Mouse (Mus musculus) kidney, postnatal 10 days (tissue): ENCODE results near the gene Cyb5b.
"Not testable (repeated sequence)": the region's sequence is repeated elsewhere in the genome, so short reads cannot be mapped to it uniquely, and the experiment has no call there.

Experiments
- DNase-seq: peaks from one replicate; pipeline ENCODE4 v3.0.0; 2021; ENCODE audit warnings: mixed read lengths

Cyb5b gene

DNA sequence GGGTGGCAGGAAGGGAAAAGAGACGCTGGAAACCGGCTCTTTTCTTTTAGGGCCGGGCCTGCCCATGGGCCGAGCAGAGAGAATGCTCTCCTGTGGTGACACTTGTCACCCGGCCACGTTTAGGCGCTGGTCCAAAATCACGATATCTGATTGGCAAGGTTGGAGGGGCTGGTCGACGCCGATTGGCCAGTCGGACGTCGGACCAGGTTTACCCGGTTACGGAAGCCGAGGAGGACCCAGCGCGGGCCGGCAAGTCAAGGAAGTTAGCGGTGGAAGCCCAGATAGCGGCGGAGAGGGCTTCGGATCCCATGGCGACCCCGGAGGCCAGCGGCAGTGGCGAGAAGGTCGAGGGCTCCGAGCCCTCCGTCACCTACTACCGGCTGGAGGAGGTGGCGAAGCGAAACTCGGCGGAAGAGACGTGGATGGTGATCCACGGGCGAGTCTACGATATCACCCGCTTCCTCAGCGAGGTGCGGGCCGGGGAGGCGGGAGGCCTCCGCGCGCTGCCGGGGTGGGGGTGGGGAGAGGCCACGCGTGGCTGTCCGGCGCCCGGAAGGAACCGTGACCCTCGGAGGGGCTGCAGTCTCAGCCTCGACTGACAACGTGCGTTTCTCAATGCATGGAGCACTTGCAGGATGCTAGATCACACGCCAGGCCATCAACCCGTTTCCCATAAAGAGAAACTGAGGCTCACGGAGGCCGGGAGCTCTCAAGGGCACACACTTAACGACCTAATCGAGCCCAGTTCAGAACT lies at the start of gene Cyb5b:
Gene Cyb5b, plus strand, starts transcription at position 237 of the 754 bp plus-strand sequence.
- peak; percentile 96 for DNase-seq

GRCm38 (mm10) chr8:107104547-107104946 lies 45.9 kb upstream of the Cyb5b start:
- peak; percentile 90 for DNase-seq

- not testable (repeated sequence) for DNase-seq
Measured at GRCm38 (mm10) chr8:107108089-107108488, 42.4 kb upstream of the Cyb5b start.

DNA sequence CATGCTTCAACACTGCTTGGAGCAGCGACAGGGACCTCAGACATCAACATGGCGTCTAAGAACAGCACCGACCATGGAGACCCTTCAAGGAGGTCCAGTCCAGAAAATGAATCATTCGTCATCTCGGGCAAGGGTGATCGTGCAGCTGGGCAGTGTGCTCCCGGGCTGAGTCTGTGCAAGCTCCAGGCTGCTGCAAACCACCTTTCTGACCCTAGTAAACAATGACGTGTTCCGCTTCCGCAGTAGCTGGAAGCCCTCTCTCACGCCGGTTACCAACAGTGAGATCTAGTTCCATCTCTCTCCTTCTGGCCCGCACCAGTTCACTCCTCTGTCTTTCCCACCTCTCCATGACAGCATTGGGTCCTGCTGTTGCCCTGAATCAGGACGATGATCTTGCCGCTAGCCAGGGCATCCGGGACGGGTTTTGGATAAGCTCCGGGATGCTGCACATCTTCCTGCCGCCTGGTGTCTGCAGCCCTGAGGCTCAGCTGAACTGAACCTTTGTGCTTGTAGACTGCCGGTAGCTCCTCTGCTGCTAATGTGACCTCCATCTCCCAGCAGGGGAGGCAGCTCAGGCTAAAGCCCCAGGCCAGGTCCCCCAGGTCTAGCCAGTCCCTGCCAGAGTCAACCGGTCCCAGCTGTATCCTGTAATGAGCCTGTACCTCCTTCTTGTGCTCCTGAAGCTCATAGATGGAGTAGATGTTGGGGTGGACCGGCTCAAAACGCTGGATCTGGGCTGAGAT lies 41.3 kb upstream of the Cyb5b start:
- DNase-seq: no peak

DNA sequence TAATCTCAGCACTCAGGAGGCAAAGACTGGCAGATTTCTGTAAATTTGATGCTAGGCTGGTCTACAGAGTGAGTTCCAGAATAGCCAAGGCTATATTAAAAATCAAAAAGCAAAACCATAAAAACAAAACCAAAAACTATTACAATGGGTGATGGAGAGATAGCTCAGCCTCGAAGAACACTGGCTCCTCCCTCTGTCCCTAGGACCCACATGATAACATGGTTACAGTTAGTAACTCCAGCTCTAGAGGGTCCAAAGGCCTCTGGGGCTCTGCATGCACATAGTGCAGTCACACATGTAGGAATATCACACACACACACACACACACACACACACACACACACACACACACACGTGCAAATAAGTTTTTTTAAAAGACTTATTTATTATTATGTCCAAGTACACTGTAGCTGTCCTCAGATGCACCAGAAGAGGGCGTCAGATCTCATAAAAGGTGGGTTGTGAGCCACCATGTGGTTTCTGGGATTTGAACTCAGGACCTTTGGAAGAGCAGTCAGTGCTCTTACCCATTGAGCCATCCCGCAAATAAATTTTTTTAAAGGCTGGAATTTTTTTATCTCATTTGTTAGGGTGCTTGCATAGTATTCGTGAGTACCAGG lies 40.5 kb upstream of the Cyb5b start:
- DNase-seq: no peak

DNA sequence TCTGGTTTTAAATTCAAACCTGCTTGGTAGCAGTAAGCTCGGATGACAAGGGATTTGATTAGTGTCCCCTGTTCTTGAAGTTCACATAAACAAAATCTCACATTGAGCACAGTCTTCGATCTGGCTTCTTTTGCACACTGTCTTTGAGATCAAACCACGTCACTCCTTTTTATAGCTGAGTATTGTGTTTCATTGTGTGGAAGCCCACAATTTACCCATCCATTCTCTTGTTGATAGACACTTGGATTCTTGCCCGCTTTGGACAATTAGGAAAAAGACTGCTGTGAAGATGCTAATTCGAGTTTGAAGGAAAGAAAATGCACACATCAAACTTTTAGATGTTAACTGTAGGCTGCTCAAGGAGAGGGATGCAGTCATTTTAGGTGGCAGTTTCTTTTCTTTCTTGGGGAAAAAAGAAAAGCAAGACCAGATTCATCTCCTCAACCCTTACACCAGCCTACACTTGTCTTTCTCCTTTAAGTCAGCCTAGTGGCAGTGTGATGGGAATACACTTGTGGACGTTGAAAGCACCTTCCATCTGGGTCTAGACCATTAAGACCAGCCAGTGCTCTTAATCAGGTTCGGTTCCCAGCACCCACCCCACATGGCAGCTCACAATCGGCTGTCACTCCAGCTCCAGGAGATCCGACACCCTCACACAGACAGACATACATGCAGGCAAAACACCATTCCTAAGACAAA lies 39.7 kb upstream of the Cyb5b start:
- no peak for DNase-seq

- DNase-seq: peak; percentile 74
Measured at GRCm38 (mm10) chr8:107111340-107112105, 38.9 kb upstream of the Cyb5b start.

DNA sequence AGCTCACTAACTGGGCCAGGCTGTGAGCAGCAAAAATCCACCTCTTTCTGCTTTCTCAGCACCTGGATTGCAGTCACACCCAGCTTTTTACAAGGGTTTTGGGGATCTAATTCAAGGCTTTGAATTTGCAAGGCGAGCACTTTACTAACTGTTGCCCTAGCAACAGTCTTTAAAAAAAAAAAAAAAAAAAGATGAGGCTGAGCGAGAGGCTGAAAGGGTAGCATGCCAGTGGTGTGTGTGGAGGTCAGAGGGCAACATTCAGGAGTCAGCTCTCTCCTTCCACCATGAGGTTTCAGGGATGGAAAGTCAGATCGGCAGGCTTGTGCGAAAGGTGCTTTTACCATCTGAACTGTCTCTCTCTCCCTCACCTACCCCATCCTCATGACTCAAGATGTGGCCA lies 37.2 kb upstream of the Cyb5b start:
- no peak for DNase-seq

DNA sequence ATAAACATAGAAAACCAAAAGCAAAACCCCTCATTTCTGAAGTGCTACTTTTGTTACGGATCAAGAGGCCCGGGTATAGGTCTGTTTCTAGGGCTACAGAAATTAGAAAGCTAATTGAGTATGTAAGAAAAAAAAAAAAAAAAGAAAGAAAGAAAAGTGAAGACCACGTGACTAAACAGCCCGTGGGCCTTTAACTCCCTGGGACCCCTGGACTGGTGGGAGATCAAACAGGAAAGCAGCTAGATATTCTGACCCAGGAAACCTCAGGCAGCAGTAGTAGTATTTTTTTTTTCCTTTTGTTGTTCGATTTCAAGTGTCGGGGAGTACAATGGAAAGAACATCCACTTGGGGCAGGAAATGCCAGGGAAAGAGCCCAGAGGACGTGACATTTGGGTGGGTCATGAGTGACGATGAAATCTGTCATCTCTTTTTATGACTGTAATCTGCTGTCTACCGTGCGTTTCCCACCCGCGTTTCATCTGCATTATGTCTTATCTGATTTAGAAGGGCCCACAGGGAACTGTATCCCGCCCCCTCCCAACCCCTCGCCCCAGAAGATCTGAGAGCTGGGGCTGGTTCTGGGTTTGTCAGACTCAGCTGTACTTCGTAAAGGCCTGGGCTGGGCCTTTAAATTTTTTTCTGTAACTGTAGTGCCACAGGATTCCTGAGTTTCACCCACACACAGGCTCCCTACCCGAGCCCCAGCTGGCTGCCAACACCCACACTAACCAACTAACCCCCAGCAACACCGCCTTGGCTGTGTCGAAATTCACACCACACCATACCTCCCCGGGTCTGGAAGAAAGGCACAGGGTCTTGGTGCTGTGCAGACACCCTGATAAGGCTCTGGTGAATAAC lies 36.1 kb upstream of the Cyb5b start:
- peak; percentile 46 for DNase-seq

DNA sequence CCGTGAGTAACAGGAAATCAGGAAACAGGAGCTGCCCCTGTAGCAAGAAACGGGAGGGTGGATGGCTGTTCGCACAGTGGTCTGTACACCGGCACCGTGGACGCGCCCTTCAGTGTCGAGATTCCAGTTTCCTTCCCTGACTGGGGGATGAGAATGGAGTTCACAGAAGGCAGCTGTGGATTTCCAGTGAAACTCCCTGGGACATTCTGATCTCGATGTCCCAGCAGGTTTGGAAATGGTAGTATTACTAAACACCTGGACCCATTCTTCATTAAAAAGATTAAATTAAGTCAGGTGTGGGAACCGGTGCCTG lies 35.5 kb upstream of the Cyb5b start:
- DNase-seq: no peak

- DNase-seq: peak; percentile 90
Measured at GRCm38 (mm10) chr8:107116023-107116422, 34.4 kb upstream of the Cyb5b start.

DNA sequence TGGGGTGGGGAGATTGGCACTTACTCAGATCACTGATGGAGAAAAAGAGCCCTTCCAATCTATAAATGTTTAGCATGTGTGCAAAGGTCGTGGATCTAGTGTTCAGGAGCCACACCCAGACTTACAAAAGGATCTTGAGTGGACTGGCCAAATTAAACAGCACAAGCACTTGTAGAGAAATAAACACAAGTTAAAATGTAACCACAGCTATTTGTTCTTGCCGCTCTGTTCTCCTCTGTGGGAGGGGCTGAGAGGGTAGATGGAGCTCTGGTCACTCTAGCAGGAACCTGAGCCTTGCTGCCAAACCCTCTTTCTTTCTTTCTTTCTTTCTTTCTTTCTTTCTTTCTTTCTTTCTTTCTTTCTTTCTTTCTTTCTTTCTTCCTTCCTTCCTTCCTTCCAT lies 33.4 kb upstream of the Cyb5b start:
- DNase-seq: peak; percentile 56

- peak; percentile 71 for DNase-seq
Measured at GRCm38 (mm10) chr8:107118803-107119233, 31.6 kb upstream of the Cyb5b start.

DNA sequence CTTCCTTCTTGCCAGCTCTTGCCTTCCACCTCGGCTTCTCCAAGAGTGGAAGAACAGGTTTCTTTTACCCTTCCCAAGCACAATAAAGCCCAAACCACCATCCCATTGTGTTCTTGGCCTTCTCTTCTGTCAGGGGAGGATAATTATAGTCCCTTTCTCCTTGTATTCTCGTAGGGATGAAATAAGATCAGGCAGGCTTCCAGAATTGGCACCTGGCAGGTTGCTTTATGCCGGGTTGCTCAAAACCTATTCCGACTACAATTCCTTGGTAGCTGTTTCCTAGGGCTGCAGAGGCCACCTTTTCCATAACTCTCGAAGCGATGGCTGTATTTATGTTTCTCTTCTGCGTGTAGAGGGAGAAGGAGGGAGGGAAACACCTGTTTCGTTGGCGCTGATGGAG lies 31.0 kb upstream of the Cyb5b start:
- no peak for DNase-seq

GRCm38 (mm10) chr8:107120806-107121205 lies 29.6 kb upstream of the Cyb5b start:
- DNase-seq: no peak

GRCm38 (mm10) chr8:107121681-107122291 lies 28.7 kb upstream of the Cyb5b start:
- DNase-seq: peak; percentile 70

GRCm38 (mm10) chr8:107123063-107123614 lies 27.3 kb upstream of the Cyb5b start:
- peak; percentile 35 for DNase-seq

- no peak for DNase-seq
Measured at GRCm38 (mm10) chr8:107124343-107124742, 26.1 kb upstream of the Cyb5b start.

DNA sequence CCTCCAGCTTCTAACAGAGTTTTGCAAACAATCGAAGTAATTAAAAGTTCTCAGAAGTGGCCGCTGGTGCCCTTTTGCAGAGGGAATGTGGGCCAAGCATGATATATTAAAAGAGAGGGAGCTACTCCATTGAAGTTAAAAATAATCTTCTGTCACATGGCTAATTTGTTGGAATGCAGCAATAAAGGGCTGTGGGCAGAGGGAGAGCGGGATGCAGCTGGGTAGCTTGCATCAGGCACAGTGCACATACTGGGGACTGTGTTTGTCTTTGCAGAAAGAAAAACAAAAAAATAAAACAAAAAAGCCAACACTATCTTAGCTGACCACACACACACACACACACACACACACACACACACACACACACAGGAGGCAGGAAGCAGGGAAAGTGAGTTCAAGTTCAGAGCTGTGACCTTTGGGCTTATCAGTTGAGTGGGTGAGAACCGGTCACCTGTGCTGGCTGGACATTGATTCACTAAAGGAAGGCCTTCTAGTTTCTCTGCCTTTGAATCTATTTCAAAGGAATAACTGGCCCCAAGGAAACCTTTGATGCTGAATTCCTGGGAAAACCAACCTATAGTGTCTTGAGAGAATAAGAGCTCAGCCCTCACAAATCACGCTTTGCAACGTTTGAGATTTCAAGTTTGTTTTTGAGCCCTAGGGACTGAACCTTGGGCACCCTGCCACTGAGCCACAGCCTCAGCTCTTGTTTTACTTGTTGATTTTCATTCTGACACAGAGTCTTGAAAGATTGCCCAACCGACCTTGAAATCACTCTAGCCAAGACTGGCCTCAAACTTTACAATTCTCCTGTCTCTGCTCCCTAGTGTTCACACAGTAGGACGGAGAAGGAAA lies 21.0 kb upstream of the Cyb5b start:
- peak; percentile 81 for DNase-seq

- no peak for DNase-seq
Measured at GRCm38 (mm10) chr8:107130028-107130427, 20.4 kb upstream of the Cyb5b start.
